Mouse (Mus musculus): ENCODE measurements around the gene Lrrk1. TPM values are rescaled to one million over a fixed set of nuclear protein-coding genes. Genes with fewer than 3 reads are reported as not detected.

Gene Lrrk1
- total RNA-seq, 1 experiment: 7.4 TPM

DNA sequence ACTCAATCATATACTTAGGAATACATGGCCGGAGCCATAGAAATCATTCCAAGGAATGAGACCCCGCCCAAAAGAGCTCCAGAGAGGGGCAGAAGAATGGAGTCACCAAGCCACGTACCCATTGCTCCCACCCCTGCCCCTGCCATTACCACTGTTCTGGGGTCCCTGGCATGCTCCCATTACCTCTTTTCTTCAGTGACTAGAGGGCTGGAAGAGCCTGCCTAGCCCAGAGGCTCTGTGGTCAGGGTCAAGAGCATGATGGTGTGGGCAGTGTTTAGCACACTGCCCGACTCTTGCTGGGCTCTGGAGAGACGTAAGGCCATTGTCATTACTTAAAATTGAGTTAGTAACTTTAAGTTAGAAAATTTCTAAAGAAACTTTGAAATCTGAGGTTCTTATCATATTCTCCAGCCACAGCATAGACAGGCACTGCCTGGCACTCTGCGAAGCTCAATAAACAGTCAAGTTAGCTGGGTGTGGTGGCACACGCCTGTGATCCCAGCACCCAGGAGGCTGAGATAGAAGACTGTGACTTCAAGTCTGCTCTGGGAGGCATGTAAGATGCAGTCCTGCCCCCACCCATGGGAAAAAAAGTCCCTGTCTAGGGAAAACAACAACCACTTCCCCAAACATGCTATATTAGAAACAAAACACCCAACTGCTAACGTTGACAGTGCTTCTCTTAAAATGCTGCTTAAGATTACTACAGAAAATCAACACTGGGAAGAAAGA lies 32.2 kb downstream of the Lrrk1 start:
- Histone ChIP-seq H3K4me3 (ENCODE audit: insufficient read depth in 1 of 2, low read depth in 1 of 2, low read length in 2 of 2, poor library complexity in 1 of 2, severe bottlenecking in 1 of 2) (no peak overlapping the region), H3K27ac (ENCODE audit: insufficient read depth, low read depth, low read length, poor library complexity, severe bottlenecking) (no peak overlapping the region), H3K9me3 (ENCODE audit: control insufficient read depth, insufficient read depth, low read depth, low read length) (no peaks in the 10 kb centered on the region), H3K9ac (ENCODE audit: insufficient read depth, low read depth, low read length, poor library complexity, severe bottlenecking) (no peak overlapping the region), H3K4me1 (ENCODE audit: control insufficient read depth in 2 of 2, insufficient read depth in 2 of 2, low read length in 2 of 2, poor library complexity in 1 of 2) (no peaks in the 10 kb centered on the region), H3K36me3 (ENCODE audit: control insufficient read depth, insufficient read depth, low read length, poor library complexity, severe bottlenecking) (no peaks in the 10 kb centered on the region)
- no peak for DNase-seq (ENCODE audit: low read depth, low spot score)
- in situ Hi-C loops (cut with MboI; ENCODE audit: low sequenced_read_pairs in 2 of 2, unreplicated experiment in 2 of 2): no loop called here
- TF ChIP-seq ZC3H11A (IDR thresholded peaks at IDR 0.05; ENCODE audit: borderline replicate concordance, low read depth, low read length) (no peak), HCFC1 (IDR thresholded peaks at IDR 0.05; ENCODE audit: borderline replicate concordance, insufficient read depth, low read length) (no peak), ZNF384 (IDR thresholded peaks at IDR 0.05; ENCODE audit: low read depth, low read length) (no peak), MAFK (IDR thresholded peaks at IDR 0.05; ENCODE audit: insufficient read depth, low read depth, low read length) (no peak), CHD2 (IDR thresholded peaks at IDR 0.05; ENCODE audit: low read depth, low read length) (no peak)

DNA sequence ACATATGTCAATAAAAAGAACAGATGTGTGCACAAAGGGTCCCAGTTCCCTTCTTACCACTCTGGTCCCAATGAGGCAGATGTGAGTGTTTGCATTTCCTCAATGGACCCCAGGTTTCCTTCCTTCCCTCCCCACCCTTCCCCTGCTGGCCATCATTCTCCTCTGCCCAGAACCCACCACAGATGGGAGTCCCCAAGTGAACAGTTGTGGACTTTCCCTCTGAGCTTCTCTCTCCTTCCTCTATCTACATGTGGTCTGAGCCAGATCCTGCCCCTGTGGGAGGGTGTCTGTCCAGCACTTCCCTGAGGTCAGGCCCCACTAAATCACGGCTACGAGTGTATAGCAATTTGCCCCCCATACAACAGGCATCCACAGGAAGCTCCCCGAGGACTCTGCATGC lies 33.2 kb downstream of the Lrrk1 start:
- no peaks in the 10 kb centered on the region for H3K4me1 ChIP-seq (ENCODE audit: control insufficient read depth in 2 of 2, insufficient read depth in 2 of 2, low read length in 2 of 2, poor library complexity in 1 of 2)
- TF ChIP-seq ZC3H11A (IDR thresholded peaks at IDR 0.05; ENCODE audit: borderline replicate concordance, low read depth, low read length) (no peak), HCFC1 (IDR thresholded peaks at IDR 0.05; ENCODE audit: borderline replicate concordance, insufficient read depth, low read length) (no peak), ZNF384 (IDR thresholded peaks at IDR 0.05; ENCODE audit: low read depth, low read length) (no peak), CHD2 (IDR thresholded peaks at IDR 0.05; ENCODE audit: low read depth, low read length) (no peak), MAFK (IDR thresholded peaks at IDR 0.05; ENCODE audit: insufficient read depth, low read depth, low read length) (no peak)
- H3K27ac ChIP-seq (ENCODE audit: insufficient read depth, low read depth, low read length, poor library complexity, severe bottlenecking): no peak overlapping the region
- no peak overlapping the region for H3K9ac ChIP-seq (ENCODE audit: insufficient read depth, low read depth, low read length, poor library complexity, severe bottlenecking)
- no peaks in the 10 kb centered on the region for H3K9me3 ChIP-seq (ENCODE audit: control insufficient read depth, insufficient read depth, low read depth, low read length)
- no peak for DNase-seq (ENCODE audit: low read depth, low spot score)
- in situ Hi-C loops (cut with MboI; ENCODE audit: low sequenced_read_pairs in 2 of 2, unreplicated experiment in 2 of 2): no loop called here
- H3K36me3 ChIP-seq (ENCODE audit: control insufficient read depth, insufficient read depth, low read length, poor library complexity, severe bottlenecking): no peaks in the 10 kb centered on the region
- no peak overlapping the region for H3K4me3 ChIP-seq (ENCODE audit: insufficient read depth in 1 of 2, low read depth in 1 of 2, low read length in 2 of 2, poor library complexity in 1 of 2, severe bottlenecking in 1 of 2)

DNA sequence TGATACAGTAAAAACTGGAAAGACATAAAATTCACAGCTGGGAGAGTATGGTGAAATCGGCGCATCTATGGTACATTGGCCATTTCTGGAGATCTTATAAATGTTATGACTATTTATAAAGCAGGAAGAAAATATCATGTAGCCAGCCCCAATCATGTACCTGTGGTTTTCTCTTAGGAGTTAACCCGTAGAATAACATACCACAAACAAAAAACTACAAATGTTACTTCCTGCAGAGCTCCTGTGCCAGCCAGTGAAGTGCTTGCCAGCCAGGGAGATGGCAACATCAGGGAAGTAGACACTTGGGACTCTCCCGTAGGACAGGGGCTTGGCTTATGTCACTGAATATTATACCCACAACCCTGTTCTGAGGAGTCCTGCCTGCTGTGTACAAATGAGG lies 37.1 kb downstream of the Lrrk1 start:
- Histone ChIP-seq H3K9me3 (ENCODE audit: control insufficient read depth, insufficient read depth, low read depth, low read length) (no peaks in the 10 kb centered on the region), H3K4me3 (ENCODE audit: insufficient read depth in 1 of 2, low read depth in 1 of 2, low read length in 2 of 2, poor library complexity in 1 of 2, severe bottlenecking in 1 of 2) (no peak overlapping the region), H3K27ac (ENCODE audit: insufficient read depth, low read depth, low read length, poor library complexity, severe bottlenecking) (no peak overlapping the region), H3K4me1 (ENCODE audit: control insufficient read depth in 2 of 2, insufficient read depth in 2 of 2, low read length in 2 of 2, poor library complexity in 1 of 2) (no peaks in the 10 kb centered on the region), H3K36me3 (ENCODE audit: control insufficient read depth, insufficient read depth, low read length, poor library complexity, severe bottlenecking) (no peaks in the 10 kb centered on the region), H3K9ac (ENCODE audit: insufficient read depth, low read depth, low read length, poor library complexity, severe bottlenecking) (no peak overlapping the region)
- in situ Hi-C loops (cut with MboI; ENCODE audit: low sequenced_read_pairs in 2 of 2, unreplicated experiment in 2 of 2): no loop called here
- TF ChIP-seq HCFC1 (IDR thresholded peaks at IDR 0.05; ENCODE audit: borderline replicate concordance, insufficient read depth, low read length) (no peak), CHD2 (IDR thresholded peaks at IDR 0.05; ENCODE audit: low read depth, low read length) (no peak), MAFK (IDR thresholded peaks at IDR 0.05; ENCODE audit: insufficient read depth, low read depth, low read length) (no peak), ZNF384 (IDR thresholded peaks at IDR 0.05; ENCODE audit: low read depth, low read length) (no peak), ZC3H11A (IDR thresholded peaks at IDR 0.05; ENCODE audit: borderline replicate concordance, low read depth, low read length) (no peak)
- no peak for DNase-seq (ENCODE audit: low read depth, low spot score)

DNA sequence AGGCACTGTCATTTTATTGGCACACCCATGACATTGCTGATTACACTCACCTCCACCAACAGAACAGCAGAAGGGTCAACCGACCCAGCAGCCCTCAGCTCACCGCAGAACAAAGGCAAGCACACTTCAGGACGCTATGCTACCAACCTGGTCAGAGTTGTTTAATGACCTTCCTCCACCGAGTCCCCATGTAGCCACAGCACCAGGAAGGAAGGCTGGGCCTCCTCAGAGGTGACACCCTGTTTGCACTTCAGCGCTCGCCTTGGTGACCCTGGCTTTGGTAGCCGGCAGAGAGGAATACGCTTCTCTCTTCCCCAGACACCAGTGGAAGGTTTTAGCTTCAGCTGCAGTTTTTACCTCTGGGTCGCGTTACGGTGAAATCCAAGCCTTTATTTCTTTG lies 38.5 kb downstream of the Lrrk1 start:
- no peak for DNase-seq (ENCODE audit: low read depth, low spot score)
- H3K36me3 ChIP-seq (ENCODE audit: control insufficient read depth, insufficient read depth, low read length, poor library complexity, severe bottlenecking): no peaks in the 10 kb centered on the region
- H3K27ac ChIP-seq (ENCODE audit: insufficient read depth, low read depth, low read length, poor library complexity, severe bottlenecking): no peak overlapping the region
- in situ Hi-C loops (cut with MboI; ENCODE audit: low sequenced_read_pairs in 2 of 2, unreplicated experiment in 2 of 2): no loop called here
- H3K4me3 ChIP-seq (ENCODE audit: insufficient read depth in 1 of 2, low read depth in 1 of 2, low read length in 2 of 2, poor library complexity in 1 of 2, severe bottlenecking in 1 of 2): no peak overlapping the region
- no peaks in the 10 kb centered on the region for H3K4me1 ChIP-seq (ENCODE audit: control insufficient read depth in 2 of 2, insufficient read depth in 2 of 2, low read length in 2 of 2, poor library complexity in 1 of 2)
- no peak overlapping the region for H3K9ac ChIP-seq (ENCODE audit: insufficient read depth, low read depth, low read length, poor library complexity, severe bottlenecking)
- TF ChIP-seq ZC3H11A (IDR thresholded peaks at IDR 0.05; ENCODE audit: borderline replicate concordance, low read depth, low read length) (no peak), MAFK (IDR thresholded peaks at IDR 0.05; ENCODE audit: insufficient read depth, low read depth, low read length) (no peak), ZNF384 (IDR thresholded peaks at IDR 0.05; ENCODE audit: low read depth, low read length) (no peak), CHD2 (IDR thresholded peaks at IDR 0.05; ENCODE audit: low read depth, low read length) (no peak), HCFC1 (IDR thresholded peaks at IDR 0.05; ENCODE audit: borderline replicate concordance, insufficient read depth, low read length) (no peak)
- H3K9me3 ChIP-seq (ENCODE audit: control insufficient read depth, insufficient read depth, low read depth, low read length): no peaks in the 10 kb centered on the region

Data from ES-E14 (cell line).